Comparison of ENCODE assay signal across 11 mouse cellular contexts in the genomic region with DNA sequence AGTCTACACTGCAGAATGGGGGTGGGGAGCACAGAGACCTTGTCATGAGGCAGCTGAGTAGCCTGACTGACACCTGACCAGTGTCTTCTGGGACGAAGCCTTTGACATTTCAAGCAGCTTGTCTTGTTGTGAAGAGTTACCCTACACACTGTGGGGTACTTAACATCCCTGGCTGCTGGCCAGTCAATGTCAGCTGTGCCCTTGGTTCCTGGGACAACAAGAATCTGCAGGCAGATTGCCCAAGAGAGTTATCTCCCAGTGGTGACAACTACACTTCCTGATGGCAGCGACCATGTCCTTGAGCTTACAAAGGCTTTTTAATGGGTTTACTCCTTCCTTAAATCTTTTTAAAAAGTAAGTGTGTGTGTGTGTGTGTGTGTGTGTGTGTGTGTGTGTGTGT.
A peak's percentile ranks its signal among the peaks of the same experiment; 100 is the strongest.
DNase-seq lines count a peak whose midpoint lies in the region; ATAC-seq and TF ChIP-seq lines count a peak whose summit lies in the region.
"Had no signal": no experiment of that assay in that cellular context is flagged by ENCODE, and none has a peak within 500 bp of the region (broad histone marks: within the 10 kb centered on the region; RNA-seq: fewer than 3 reads in every experiment).

No protein-coding gene starts in this region.

- H3K9me3 ChIP-seq in kidney, embryonic 15.5 days (replicated peaks): no peaks in the 10 kb centered on the region
- no peaks in the 10 kb centered on the region for H3K9me3 ChIP-seq in heart, postnatal 0 days (replicated peaks; ENCODE audit: control insufficient read depth, low read length)
- H3K9me3 ChIP-seq: forebrain, embryonic 13.5 days had no signal

- no peaks in the 10 kb centered on the region; the same call in 1 of the 2 replicates for H3K27me3 ChIP-seq in kidney, embryonic 15.5 days
- H3K27me3 ChIP-seq in heart, postnatal 0 days (ENCODE audit: control insufficient read depth, insufficient read depth, low read length): no peaks in the 10 kb centered on the region
- H3K27me3 ChIP-seq: forebrain, embryonic 13.5 days had no signal

- DNase-seq in kidney, postnatal 10 days: peak; percentile 35
- DNase-seq in MEL-GATA-1-ER (ENCODE audit: extremely low read depth, low read depth) (peak; percentile 44), adipocyte (ENCODE audit: low spot score) (no peak)
- DNase-seq in adrenal gland, postnatal 14 days: peak; percentile 92
- DNase-seq in heart, postnatal 0 days (ENCODE audit: low spot score): peak; percentile 85
- DNase-seq in right cerebral cortex, adult 2 months (ENCODE audit: low spot score in 2 of 2): no peak
- DNase-seq in cerebellum, adult 11 months: no peak
- DNase-seq: right cerebral cortex, postnatal 4 days had no signal

- no peak overlapping the region for H3K27ac ChIP-seq in kidney, embryonic 15.5 days
- peak overlapping the region; percentile 49 for H3K27ac ChIP-seq in heart, postnatal 0 days (ENCODE audit: low read depth)
- H3K27ac ChIP-seq: forebrain, embryonic 13.5 days; macrophage had no signal

- no peak for ATAC-seq in kidney, embryonic 15.5 days (replicated peaks; ENCODE audit: low FRiP score)
- ATAC-seq in heart, postnatal 0 days (ENCODE audit: insufficient read depth, low read depth): peak; percentile 81
- ATAC-seq: forebrain, embryonic 13.5 days had no signal

- H3K4me3 ChIP-seq in kidney, embryonic 15.5 days (replicated peaks): no peak overlapping the region
- H3K4me3 ChIP-seq in heart, postnatal 0 days (ENCODE audit: low read depth, low read length): no peak overlapping the region
- H3K4me3 ChIP-seq: forebrain, embryonic 13.5 days had no signal

- no peaks in the 10 kb centered on the region for H3K36me3 ChIP-seq in kidney, embryonic 15.5 days
- H3K36me3 ChIP-seq in heart, postnatal 0 days (replicated peaks; ENCODE audit: control insufficient read depth, insufficient read depth, low read length): no peaks in the 10 kb centered on the region

- no peak overlapping the region for H3K4me2 ChIP-seq in kidney, embryonic 15.5 days
- no peak overlapping the region for H3K4me2 ChIP-seq in heart, postnatal 0 days (ENCODE audit: low read depth, low read length)
- H3K4me2 ChIP-seq: forebrain, embryonic 13.5 days had no signal

- TF ChIP-seq EP300 in heart, postnatal 0 days (IDR thresholded peaks at IDR 0.05; ENCODE audit: low read depth): 0 out of 2 replicates have a peak, but pooled peaks have one; percentile 9

- 61% methylated on average over 2 of the region's 2 CpGs for WGBS in kidney, embryonic 15.5 days
- WGBS in heart, postnatal 0 days: 23% methylated on average over 2 of the region's 2 CpGs

- H3K9ac ChIP-seq in kidney, embryonic 15.5 days: no peak overlapping the region
- no peak overlapping the region for H3K9ac ChIP-seq in heart, postnatal 0 days (replicated peaks; ENCODE audit: low read depth, low read length)
- H3K9ac ChIP-seq: forebrain, embryonic 13.5 days had no signal

- no peak for TF ChIP-seq CTCF in heart, postnatal 0 days (IDR thresholded peaks at IDR 0.05; ENCODE audit: low read depth)

- peaks cover 20% of the 10 kb centered on the region for H3K4me1 ChIP-seq in kidney, embryonic 15.5 days
- H3K4me1 ChIP-seq in heart, postnatal 0 days (ENCODE audit: control insufficient read depth, insufficient read depth): peaks cover 23% of the 10 kb centered on the region

Comparison
In these comparisons a context has a peak if more than half of its experiments do, and no peak if none do; other contexts are left out.
1. DNase-seq: peak in kidney, postnatal 10 days (single experiment), MEL-GATA-1-ER (single experiment), adrenal gland, postnatal 14 days (single experiment) and heart, postnatal 0 days (single experiment); none in adipocyte (single experiment), right cerebral cortex, adult 2 months (0 of 2) and cerebellum, adult 11 months (single experiment).